Mouse (Mus musculus): ENCODE data around the gene Vwa3b. TPM values are rescaled to one million over a fixed set of nuclear protein-coding genes. Genes with fewer than 3 reads are reported as not detected.
A peak's percentile ranks its signal among the peaks of the same experiment; 100 is the strongest.

Gene Vwa3b
- polyA plus RNA-seq, 1 experiment from 2014 or later = 1.2 TPM

DNA sequence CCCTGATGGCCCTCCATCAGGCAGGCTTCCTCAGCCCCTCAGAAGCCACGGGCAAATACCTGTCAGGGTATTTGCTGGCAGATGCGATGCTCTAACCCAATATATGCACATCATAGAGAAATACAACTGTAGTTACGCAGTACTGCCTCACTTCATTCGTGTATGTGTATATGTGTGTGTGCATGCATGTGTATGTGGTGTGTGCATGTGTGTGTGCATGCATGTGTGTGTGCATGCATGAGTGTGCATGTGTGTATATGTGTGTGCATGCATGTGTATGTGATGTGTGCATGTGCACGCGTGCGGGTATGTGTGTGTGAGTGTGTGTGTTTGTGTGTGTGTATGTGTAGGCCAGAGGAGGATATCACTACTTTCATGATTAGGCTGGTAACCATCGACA is 9.5 kb downstream of the Vwa3b start:
- Histone ChIP-seq H3K4me1 (replicated peaks; ENCODE audit: control insufficient read depth, insufficient read depth, low read length) (no peaks in the 10 kb centered on the region), H3K4me3 (ENCODE audit: low read depth, low read length) (no peak overlapping the region), H3K27ac (ENCODE audit: low read depth, low read length) (no peak overlapping the region), H3K27me3 (replicated peaks; ENCODE audit: control insufficient read depth, insufficient read depth, low read length) (no peaks in the 10 kb centered on the region), H3K9ac (ENCODE audit: low read depth, low read length) (no peak overlapping the region), H3K4me2 (replicated peaks; ENCODE audit: low read depth) (no peak overlapping the region), H3K36me3 (ENCODE audit: control insufficient read depth, insufficient read depth) (no peaks in the 10 kb centered on the region), H3K9me3 (ENCODE audit: control insufficient read depth) (no peaks in the 10 kb centered on the region)
- 87% methylated on average over 8 of the region's 8 CpGs for WGBS
- TF ChIP-seq CTCF (IDR thresholded peaks at IDR 0.05; ENCODE audit: low read depth) = no peak
- ATAC-seq = no peak

- 61% methylated on average over 7 of the region's 7 CpGs for WGBS
- Histone ChIP-seq H3K9me3 (ENCODE audit: control insufficient read depth) (no peaks in the 10 kb centered on the region), H3K4me3 (ENCODE audit: low read depth, low read length) (no peak overlapping the region), H3K36me3 (ENCODE audit: control insufficient read depth, insufficient read depth) (no peaks in the 10 kb centered on the region), H3K27ac (ENCODE audit: low read depth, low read length) (no peak overlapping the region), H3K27me3 (replicated peaks; ENCODE audit: control insufficient read depth, insufficient read depth, low read length) (no peaks in the 10 kb centered on the region), H3K4me2 (replicated peaks; ENCODE audit: low read depth) (no peak overlapping the region), H3K4me1 (replicated peaks; ENCODE audit: control insufficient read depth, insufficient read depth, low read length) (no peaks in the 10 kb centered on the region), H3K9ac (ENCODE audit: low read depth, low read length) (no peak overlapping the region)
- TF ChIP-seq CTCF (IDR thresholded peaks at IDR 0.05; ENCODE audit: low read depth) = no peak
- ATAC-seq = peak; percentile 61; the same call in 1 of the 2 replicates
Measured at GRCm38 (mm10) chr1:37041126-37041525, 14.7 kb downstream of the Vwa3b start.

- Histone ChIP-seq H3K27me3 (replicated peaks; ENCODE audit: control insufficient read depth, insufficient read depth, low read length) (no peaks in the 10 kb centered on the region), H3K9ac (ENCODE audit: low read depth, low read length) (no peak overlapping the region), H3K27ac (ENCODE audit: low read depth, low read length) (no peak overlapping the region), H3K36me3 (ENCODE audit: control insufficient read depth, insufficient read depth) (no peaks in the 10 kb centered on the region), H3K4me3 (ENCODE audit: low read depth, low read length) (no peak overlapping the region), H3K9me3 (ENCODE audit: control insufficient read depth) (no peaks in the 10 kb centered on the region), H3K4me1 (replicated peaks; ENCODE audit: control insufficient read depth, insufficient read depth, low read length) (no peaks in the 10 kb centered on the region), H3K4me2 (replicated peaks; ENCODE audit: low read depth) (no peak overlapping the region)
- ATAC-seq = no peak
- no peak for TF ChIP-seq CTCF (IDR thresholded peaks at IDR 0.05; ENCODE audit: low read depth)
- WGBS = 71% methylated on average over 5 of the region's 5 CpGs
Measured at GRCm38 (mm10) chr1:37041856-37042255, 15.5 kb downstream of the Vwa3b start.

- ATAC-seq = no peak
- Histone ChIP-seq H3K36me3 (ENCODE audit: control insufficient read depth, insufficient read depth) (no peaks in the 10 kb centered on the region), H3K4me2 (replicated peaks; ENCODE audit: low read depth) (no peak overlapping the region), H3K27ac (ENCODE audit: low read depth, low read length) (no peak overlapping the region), H3K9me3 (ENCODE audit: control insufficient read depth) (no peaks in the 10 kb centered on the region), H3K9ac (ENCODE audit: low read depth, low read length) (no peak overlapping the region), H3K4me3 (ENCODE audit: low read depth, low read length) (no peak overlapping the region), H3K27me3 (replicated peaks; ENCODE audit: control insufficient read depth, insufficient read depth, low read length) (no peaks in the 10 kb centered on the region), H3K4me1 (replicated peaks; ENCODE audit: control insufficient read depth, insufficient read depth, low read length) (no peaks in the 10 kb centered on the region)
- WGBS = 89% methylated on average over 8 of the region's 8 CpGs
- TF ChIP-seq CTCF (IDR thresholded peaks at IDR 0.05; ENCODE audit: low read depth) = no peak
Measured at GRCm38 (mm10) chr1:37042769-37043168, 16.4 kb downstream of the Vwa3b start.

GRCm38 (mm10) chr1:37043196-37043595 is 16.8 kb downstream of the Vwa3b start:
- no peaks in the 10 kb centered on the region for H3K9me3 ChIP-seq (ENCODE audit: control insufficient read depth)
- no peaks in the 10 kb centered on the region for H3K4me1 ChIP-seq (replicated peaks; ENCODE audit: control insufficient read depth, insufficient read depth, low read length)
- no peak overlapping the region for H3K4me3 ChIP-seq (ENCODE audit: low read depth, low read length)
- no peaks in the 10 kb centered on the region for H3K27me3 ChIP-seq (replicated peaks; ENCODE audit: control insufficient read depth, insufficient read depth, low read length)
- no peak for ATAC-seq
- TF ChIP-seq CTCF (IDR thresholded peaks at IDR 0.05; ENCODE audit: low read depth) = no peak
- H3K36me3 ChIP-seq (ENCODE audit: control insufficient read depth, insufficient read depth) = no peaks in the 10 kb centered on the region
- no peak overlapping the region for H3K4me2 ChIP-seq (replicated peaks; ENCODE audit: low read depth)
- WGBS = 94% methylated on average over 3 of the region's 3 CpGs
- H3K9ac ChIP-seq (ENCODE audit: low read depth, low read length) = no peak overlapping the region
- H3K27ac ChIP-seq (ENCODE audit: low read depth, low read length) = no peak overlapping the region

DNA sequence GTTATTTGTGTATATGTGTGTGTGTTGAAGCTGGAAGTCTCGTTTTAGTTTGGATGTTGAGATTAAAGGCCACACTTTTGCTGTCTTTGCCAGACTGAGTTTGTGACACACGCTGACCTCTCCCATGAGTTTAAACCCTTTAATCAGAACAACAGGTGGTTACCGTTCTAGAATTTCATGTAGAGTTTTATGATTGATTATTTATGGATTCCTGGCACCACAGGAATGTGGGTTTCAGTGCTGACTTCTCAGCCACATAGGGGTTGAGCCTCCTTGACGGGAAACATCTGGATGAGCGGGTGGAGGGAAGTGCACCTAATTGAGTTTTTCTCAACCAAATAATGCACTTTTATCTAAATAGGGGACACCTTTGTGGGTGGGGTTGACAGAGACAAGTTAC is 19.1 kb downstream of the Vwa3b start:
- TF ChIP-seq CTCF (IDR thresholded peaks at IDR 0.05; ENCODE audit: low read depth) = no peak
- Histone ChIP-seq H3K9me3 (ENCODE audit: control insufficient read depth) (no peaks in the 10 kb centered on the region), H3K27ac (ENCODE audit: low read depth, low read length) (no peak overlapping the region), H3K4me3 (ENCODE audit: low read depth, low read length) (no peak overlapping the region), H3K4me1 (replicated peaks; ENCODE audit: control insufficient read depth, insufficient read depth, low read length) (no peaks in the 10 kb centered on the region), H3K27me3 (replicated peaks; ENCODE audit: control insufficient read depth, insufficient read depth, low read length) (no peaks in the 10 kb centered on the region), H3K36me3 (ENCODE audit: control insufficient read depth, insufficient read depth) (no peaks in the 10 kb centered on the region), H3K4me2 (replicated peaks; ENCODE audit: low read depth) (no peak overlapping the region), H3K9ac (ENCODE audit: low read depth, low read length) (no peak overlapping the region)
- 48% methylated on average over 5 of the region's 5 CpGs for WGBS
- no peak for ATAC-seq

DNA sequence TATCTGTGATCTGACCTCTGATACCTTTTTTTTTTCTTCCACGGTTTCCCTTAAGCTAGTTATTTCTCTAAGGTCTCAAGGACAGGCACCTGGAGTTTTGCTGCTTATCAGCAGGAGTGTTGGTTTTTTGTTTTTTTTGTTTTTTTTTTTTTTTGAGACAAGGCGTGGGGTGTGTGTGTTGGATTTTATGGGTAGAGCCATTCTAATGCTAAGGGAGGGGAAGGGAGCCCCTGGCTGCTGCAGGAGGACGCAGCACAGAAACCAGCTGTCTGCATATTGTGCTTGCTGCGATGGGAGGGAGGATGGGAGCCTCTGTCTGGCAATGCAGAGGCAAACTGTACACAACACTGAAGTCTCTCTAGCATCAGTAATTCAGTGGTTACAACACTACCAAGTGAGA is 22.8 kb downstream of the Vwa3b start:
- H3K4me1 ChIP-seq (replicated peaks; ENCODE audit: control insufficient read depth, insufficient read depth, low read length) = no peaks in the 10 kb centered on the region
- no peak overlapping the region for H3K9ac ChIP-seq (ENCODE audit: low read depth, low read length)
- H3K36me3 ChIP-seq (ENCODE audit: control insufficient read depth, insufficient read depth) = no peaks in the 10 kb centered on the region
- ATAC-seq = no peak
- WGBS = 26% methylated on average over 4 of the region's 4 CpGs
- no peaks in the 10 kb centered on the region for H3K9me3 ChIP-seq (ENCODE audit: control insufficient read depth)
- H3K27me3 ChIP-seq (replicated peaks; ENCODE audit: control insufficient read depth, insufficient read depth, low read length) = no peaks in the 10 kb centered on the region
- no peak overlapping the region for H3K4me3 ChIP-seq (ENCODE audit: low read depth, low read length)
- H3K27ac ChIP-seq (ENCODE audit: low read depth, low read length) = no peak overlapping the region
- H3K4me2 ChIP-seq (replicated peaks; ENCODE audit: low read depth) = no peak overlapping the region
- TF ChIP-seq CTCF (IDR thresholded peaks at IDR 0.05; ENCODE audit: low read depth) = peak; percentile 26; the same call in 1 of the 2 replicates

Data from intestine, postnatal 0 days (tissue).